Mouse (Mus musculus) kidney, embryonic 16.5 days (tissue): ENCODE data around the gene Ntm. TPM values are rescaled to one million over a fixed set of nuclear protein-coding genes. Genes with fewer than 3 reads are reported as not detected.

Experiments
- ATAC-seq: fragments of 200-750 bp; cut with Nextera tagmentation; 2 replicates; pipeline ENCODE4 v1.8.0; 2017; ENCODE audit warnings: moderate TSS enrichment; ENCODE audit not compliant: low FRiP score, low TSS enrichment
- H3K27ac ChIP-seq: fragments of 300-500 bp; sonication (generic); 2 replicates; pipeline ENCODE4 v1.5.1; 2014; ENCODE audit warnings: low read length
- H3K27me3 ChIP-seq: fragments of 300-500 bp; sonication (generic); 2 replicates; pipeline ENCODE4 v1.6.1; 2014; ENCODE audit warnings: low read length, control low read depth, mixed read lengths; ENCODE audit not compliant: insufficient read depth
- H3K36me3 ChIP-seq: fragments of 300-500 bp; sonication (generic); 2 replicates; pipeline ENCODE4 v1.6.1; 2014; ENCODE audit warnings: low read length, control low read depth, mixed read lengths; ENCODE audit not compliant: insufficient read depth
- H3K4me1 ChIP-seq: fragments of 300-500 bp; sonication (generic); 2 replicates; pipeline ENCODE4 v1.6.1; 2014; ENCODE audit warnings: low read length, control low read depth, mixed read lengths; ENCODE audit not compliant: insufficient read depth
- H3K4me2 ChIP-seq: fragments of 300-500 bp; sonication (generic); replicated peaks from 2 replicates; pipeline ENCODE4 v1.6.1; 2014; ENCODE audit warnings: low read depth, low read length
- H3K4me3 ChIP-seq: fragments of 300-500 bp; sonication (generic); 2 replicates; pipeline ENCODE4 v1.5.1; 2014; ENCODE audit warnings: mild to moderate bottlenecking, low read length
- H3K9ac ChIP-seq: fragments of 300-500 bp; sonication (generic); replicated peaks from 2 replicates; pipeline ENCODE4 v1.6.1; 2014; ENCODE audit warnings: low read length
- H3K9me3 ChIP-seq: fragments of 300-500 bp; sonication (generic); 2 replicates; pipeline ENCODE4 v1.6.1; 2016; ENCODE audit warnings: low read length, control low read depth
- WGBS: fragments of 180-500 bp; shearing (Covaris S2); extraction: QIAGEN DNeasy Blood & Tissue Kit; methylation state at CpG from one replicate; pipeline ENCODE4 v1.1.7; 2014; 5-methylcytosine and 5-hydroxymethylcytosine counted together
- polyA plus RNA-seq: library from polyadenylated mRNA; unstranded; fragments of >200 nt; fragmentation: Nextera tagmentation; extraction: Ambion mirVana; gene quantifications from 2 replicates; pipeline ENCODE4 v1.2.1, GENCODE M21; 2015

The Ntm gene
- polyA plus RNA-seq, 1 experiment from 2014 or later = 42.1 TPM

DNA sequence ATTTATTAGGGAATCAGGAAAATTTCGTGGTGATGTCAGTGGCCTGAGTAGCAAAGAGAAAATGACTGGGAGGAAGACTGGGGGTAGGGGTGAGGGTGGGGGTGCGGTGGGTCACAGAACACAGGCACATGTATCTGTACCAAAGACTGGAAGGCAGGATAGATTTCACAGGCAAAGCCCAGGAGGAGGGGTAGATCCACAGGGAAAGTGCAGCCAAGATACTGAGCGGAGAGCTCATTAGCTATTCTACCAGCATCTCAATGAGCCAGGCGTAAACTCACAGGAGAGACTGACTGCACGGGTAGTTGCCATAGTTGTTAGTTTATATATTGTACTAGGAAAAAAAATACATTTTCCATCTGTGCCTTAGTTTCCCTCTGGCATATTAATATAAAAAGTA is 375.6 kb downstream of the Ntm start:
- 70% methylated on average over 5 of the region's 5 CpGs for WGBS
- no peaks in the 10 kb centered on the region for H3K36me3 ChIP-seq
- no peak overlapping the region for H3K4me3 ChIP-seq
- no peak overlapping the region for H3K27ac ChIP-seq
- H3K4me2 ChIP-seq = no peak overlapping the region
- H3K4me1 ChIP-seq = no peaks in the 10 kb centered on the region
- no peaks in the 10 kb centered on the region for H3K9me3 ChIP-seq
- no peak overlapping the region for H3K9ac ChIP-seq
- no peak for ATAC-seq
- H3K27me3 ChIP-seq = no peaks in the 10 kb centered on the region

DNA sequence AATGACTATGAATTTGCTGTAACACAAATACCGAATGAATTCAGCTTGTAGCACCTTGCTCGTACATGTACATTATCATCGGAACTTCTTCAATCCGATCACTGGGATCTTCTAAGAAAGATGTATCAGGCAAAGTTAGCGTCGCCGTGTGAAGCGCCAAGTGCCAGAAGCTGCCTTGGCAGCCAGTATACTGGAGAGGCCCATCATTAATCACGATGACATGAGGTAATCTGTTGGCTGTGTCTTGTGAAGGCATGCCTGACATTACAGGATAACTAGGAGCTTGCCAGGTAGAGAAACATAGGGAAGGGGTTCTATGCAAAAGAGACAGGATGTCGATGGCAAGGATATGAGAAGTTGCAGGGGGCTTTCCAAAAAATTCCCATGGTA is 376.6 kb downstream of the Ntm start:
- H3K4me2 ChIP-seq = no peak overlapping the region
- no peaks in the 10 kb centered on the region for H3K27me3 ChIP-seq
- no peak overlapping the region for H3K9ac ChIP-seq
- ATAC-seq = no peak
- no peak overlapping the region for H3K27ac ChIP-seq
- no peak overlapping the region for H3K4me3 ChIP-seq
- H3K4me1 ChIP-seq = no peaks in the 10 kb centered on the region
- 91% methylated on average over 10 of the region's 10 CpGs for WGBS
- H3K9me3 ChIP-seq = no peaks in the 10 kb centered on the region
- no peaks in the 10 kb centered on the region for H3K36me3 ChIP-seq

DNA sequence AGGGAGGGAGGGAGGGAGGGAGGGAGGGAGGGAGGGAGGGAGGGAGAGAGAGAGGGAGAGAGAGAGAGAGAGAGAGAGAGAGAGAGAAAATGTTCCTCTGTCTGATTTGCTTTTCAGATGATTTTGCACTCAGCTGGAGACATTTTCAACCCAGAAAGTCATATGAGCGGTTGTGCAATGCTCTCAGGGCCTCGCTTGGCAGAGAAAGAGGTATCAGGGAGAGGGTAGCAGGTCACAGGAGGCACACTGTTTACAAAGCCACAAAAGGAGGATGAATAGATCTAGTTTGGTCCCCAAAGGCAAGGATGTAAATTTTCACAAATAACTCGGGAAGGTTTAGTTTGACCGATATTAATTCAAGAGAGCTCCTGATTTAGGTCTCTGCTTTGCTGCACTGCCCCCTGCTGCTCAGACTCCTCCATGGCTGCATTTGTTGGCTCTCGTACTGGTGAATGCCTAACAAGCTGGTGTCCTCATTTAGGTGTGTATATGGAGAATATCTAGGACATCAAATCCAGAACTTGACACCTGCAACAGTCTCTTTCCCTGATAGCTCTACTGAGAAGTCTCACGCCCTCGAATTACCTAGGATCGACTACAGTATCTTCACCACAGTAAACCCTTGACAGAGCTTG is 377.1 kb downstream of the Ntm start:
- H3K9me3 ChIP-seq = no peaks in the 10 kb centered on the region
- no peak overlapping the region for H3K27ac ChIP-seq
- no peaks in the 10 kb centered on the region for H3K27me3 ChIP-seq
- H3K4me2 ChIP-seq = no peak overlapping the region
- no peak overlapping the region for H3K9ac ChIP-seq
- 54% methylated on average over 8 of the region's 8 CpGs for WGBS
- H3K36me3 ChIP-seq = no peaks in the 10 kb centered on the region
- H3K4me1 ChIP-seq = no peaks in the 10 kb centered on the region
- no peak for ATAC-seq
- no peak overlapping the region for H3K4me3 ChIP-seq

DNA sequence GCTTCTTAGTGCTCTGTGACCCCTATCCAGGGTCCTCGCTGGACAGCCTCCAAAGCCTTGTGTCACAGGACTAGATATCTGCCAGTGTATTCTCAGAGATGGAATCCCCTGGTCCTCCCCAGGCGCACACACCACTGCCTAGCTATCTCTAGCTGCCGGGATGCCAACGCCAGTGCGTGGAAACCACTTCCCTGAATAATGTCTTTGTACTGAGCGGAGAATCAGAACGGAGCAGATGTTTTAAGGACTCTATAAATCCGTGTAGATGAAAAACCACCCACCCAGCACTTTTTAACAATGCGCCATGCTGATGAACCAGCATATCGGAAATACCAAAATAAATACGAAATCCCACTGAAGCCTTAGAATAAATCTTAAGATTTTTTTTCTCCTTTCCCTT is 384.7 kb downstream of the Ntm start:
- Histone ChIP-seq H3K9ac (no peak overlapping the region), H3K27ac (no peak overlapping the region), H3K4me2 (no peak overlapping the region), H3K9me3 (no peaks in the 10 kb centered on the region), H3K36me3 (no peaks in the 10 kb centered on the region), H3K4me3 (no peak overlapping the region), H3K27me3 (no peaks in the 10 kb centered on the region), H3K4me1 (no peaks in the 10 kb centered on the region)
- ATAC-seq = no peak
- WGBS = 77% methylated on average over 11 of the region's 11 CpGs

DNA sequence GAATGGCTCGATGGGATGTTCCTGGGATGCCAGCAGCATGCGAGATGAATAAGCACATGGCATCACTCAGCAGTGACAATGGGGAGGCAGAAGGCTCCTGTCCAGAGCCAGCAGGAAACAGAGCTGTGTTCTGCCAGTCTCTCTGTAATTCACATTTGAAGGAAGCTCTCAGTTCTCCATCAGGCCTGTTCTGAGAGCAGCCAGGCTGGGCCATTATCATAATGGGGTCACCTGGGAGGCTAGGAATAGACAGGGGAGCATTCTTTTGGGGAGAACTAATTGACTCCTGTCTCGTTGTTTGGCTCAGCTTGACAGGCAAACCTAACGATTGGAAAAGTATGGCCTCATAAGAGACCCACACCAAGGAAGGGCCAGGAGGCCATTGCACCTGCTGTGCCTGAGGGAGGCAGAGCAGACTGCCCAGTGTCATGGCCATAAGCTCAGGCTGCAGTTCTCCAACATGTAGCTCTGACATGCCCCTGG is 386.8 kb downstream of the Ntm start:
- ATAC-seq = no peak
- Histone ChIP-seq H3K27me3 (no peaks in the 10 kb centered on the region), H3K4me1 (no peaks in the 10 kb centered on the region), H3K27ac (no peak overlapping the region), H3K9me3 (no peaks in the 10 kb centered on the region), H3K9ac (no peak overlapping the region), H3K36me3 (no peaks in the 10 kb centered on the region), H3K4me2 (no peak overlapping the region), H3K4me3 (no peak overlapping the region)
- WGBS = 69% methylated on average over 4 of the region's 4 CpGs

DNA sequence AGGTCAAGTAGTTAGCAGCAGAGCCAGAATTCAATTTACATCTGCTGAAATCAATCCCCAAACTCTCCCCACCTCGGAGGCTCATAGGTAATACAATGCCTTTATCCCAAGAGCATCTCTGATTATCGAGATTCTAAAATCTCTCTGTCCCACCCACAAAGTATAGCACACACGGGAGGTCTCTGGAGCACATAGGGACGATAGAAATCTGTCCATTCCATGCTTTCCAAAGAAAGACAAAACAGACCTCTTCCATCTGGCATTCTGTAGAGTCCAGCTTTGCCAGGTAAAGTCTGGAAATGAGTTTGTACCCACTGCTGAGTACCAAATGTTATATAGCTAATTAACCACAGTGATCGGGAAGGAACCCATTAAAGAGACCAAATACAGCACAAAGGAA is 388.4 kb downstream of the Ntm start:
- Histone ChIP-seq H3K4me2 (no peak overlapping the region), H3K27ac (no peak overlapping the region), H3K36me3 (no peaks in the 10 kb centered on the region), H3K4me3 (no peak overlapping the region), H3K9me3 (no peaks in the 10 kb centered on the region), H3K27me3 (no peaks in the 10 kb centered on the region), H3K4me1 (no peaks in the 10 kb centered on the region), H3K9ac (no peak overlapping the region)
- 78% methylated on average over 5 of the region's 5 CpGs for WGBS
- no peak for ATAC-seq

DNA sequence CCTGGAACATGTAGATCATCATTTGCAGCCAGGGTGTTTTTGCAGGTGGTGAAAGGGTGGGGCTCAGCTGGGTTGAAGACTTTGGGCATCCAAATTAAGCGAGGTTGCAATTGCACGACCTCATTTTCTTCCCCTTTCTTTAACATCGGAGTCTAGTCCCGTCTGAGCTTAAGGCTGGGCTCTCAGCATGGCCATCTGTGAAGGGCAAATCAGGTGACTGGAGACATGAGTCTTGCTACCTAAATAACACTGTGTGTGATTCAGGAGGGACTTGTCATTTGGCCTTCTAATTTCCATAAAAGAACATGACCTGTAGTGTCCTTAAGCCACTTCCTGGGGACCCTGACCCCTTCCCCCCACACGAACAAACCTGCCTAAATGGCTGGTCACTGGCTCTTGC is 394.4 kb downstream of the Ntm start:
- H3K4me2 ChIP-seq = no peak overlapping the region
- H3K27me3 ChIP-seq = no peaks in the 10 kb centered on the region
- H3K36me3 ChIP-seq = no peaks in the 10 kb centered on the region
- no peak overlapping the region for H3K9ac ChIP-seq
- no peak for ATAC-seq
- 31% methylated on average over 5 of the region's 5 CpGs for WGBS
- no peak overlapping the region for H3K27ac ChIP-seq
- no peaks in the 10 kb centered on the region for H3K9me3 ChIP-seq
- no peak overlapping the region for H3K4me3 ChIP-seq
- H3K4me1 ChIP-seq = peaks cover 7% of the 10 kb centered on the region; the same call in 1 of the 2 replicates

DNA sequence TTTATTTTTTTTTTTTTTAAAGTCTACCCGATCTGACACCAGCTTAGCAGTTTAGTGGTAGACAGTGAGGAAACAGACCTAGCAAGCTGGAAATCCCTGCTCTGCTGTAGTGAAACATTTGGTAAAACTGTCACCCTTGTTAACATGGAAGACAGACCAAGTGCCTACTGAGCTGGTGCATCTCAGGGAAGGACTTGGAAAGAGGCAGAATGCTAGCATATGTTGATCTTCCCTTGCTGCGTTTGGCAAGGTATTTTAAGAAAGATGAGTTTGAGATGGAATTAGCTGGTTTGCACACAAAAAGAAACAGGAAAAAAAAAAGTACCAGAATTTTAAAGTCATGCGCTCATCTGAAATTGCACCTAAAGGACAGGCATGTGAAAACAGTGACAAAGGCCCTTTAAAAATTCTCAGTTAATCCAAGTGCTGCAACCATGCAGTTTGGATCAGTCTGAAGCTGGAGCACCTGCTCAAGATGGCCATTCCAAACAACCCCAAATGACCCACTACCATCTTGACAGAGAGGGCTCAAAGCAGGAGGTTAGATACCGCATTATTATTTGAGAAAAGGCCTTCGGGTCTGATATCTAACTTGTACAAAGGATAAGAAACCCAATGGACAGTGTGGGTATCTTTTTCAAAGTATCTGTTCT is 400.4 kb downstream of the Ntm start:
- no peak for ATAC-seq
- no peak overlapping the region for H3K27ac ChIP-seq
- no peaks in the 10 kb centered on the region for H3K36me3 ChIP-seq
- H3K9me3 ChIP-seq = no peaks in the 10 kb centered on the region
- H3K4me3 ChIP-seq = no peak overlapping the region
- H3K4me2 ChIP-seq = no peak overlapping the region
- 89% methylated on average over 5 of the region's 5 CpGs for WGBS
- no peaks in the 10 kb centered on the region for H3K27me3 ChIP-seq
- no peak overlapping the region for H3K9ac ChIP-seq
- peaks cover 7% of the 10 kb centered on the region; the same call in 1 of the 2 replicates for H3K4me1 ChIP-seq

DNA sequence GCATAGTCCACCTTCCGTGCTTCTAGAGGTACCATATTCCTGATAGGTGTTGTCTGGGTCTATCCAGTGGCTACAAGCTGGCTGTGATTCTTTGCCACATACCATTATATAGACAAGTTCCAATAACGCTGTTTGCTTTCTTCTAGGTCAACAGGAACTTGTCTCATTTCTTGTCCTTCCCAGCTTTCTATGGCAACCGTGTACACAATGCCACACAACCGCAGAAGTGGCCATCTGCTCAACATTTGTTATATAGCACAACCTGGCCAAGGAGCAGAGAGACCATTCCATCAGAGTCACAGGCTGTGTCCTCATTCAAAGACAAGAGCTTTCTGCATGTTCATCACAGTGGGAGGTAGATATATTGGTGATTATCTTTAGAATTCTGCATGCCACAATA is 404.0 kb downstream of the Ntm start:
- no peak overlapping the region for H3K4me3 ChIP-seq
- no peak for ATAC-seq
- H3K27ac ChIP-seq = no peak overlapping the region
- WGBS = 91% methylated on average over 4 of the region's 4 CpGs
- H3K4me2 ChIP-seq = no peak overlapping the region
- no peaks in the 10 kb centered on the region for H3K36me3 ChIP-seq
- no peaks in the 10 kb centered on the region for H3K9me3 ChIP-seq
- H3K9ac ChIP-seq = no peak overlapping the region
- no peaks in the 10 kb centered on the region for H3K4me1 ChIP-seq
- no peaks in the 10 kb centered on the region for H3K27me3 ChIP-seq

DNA sequence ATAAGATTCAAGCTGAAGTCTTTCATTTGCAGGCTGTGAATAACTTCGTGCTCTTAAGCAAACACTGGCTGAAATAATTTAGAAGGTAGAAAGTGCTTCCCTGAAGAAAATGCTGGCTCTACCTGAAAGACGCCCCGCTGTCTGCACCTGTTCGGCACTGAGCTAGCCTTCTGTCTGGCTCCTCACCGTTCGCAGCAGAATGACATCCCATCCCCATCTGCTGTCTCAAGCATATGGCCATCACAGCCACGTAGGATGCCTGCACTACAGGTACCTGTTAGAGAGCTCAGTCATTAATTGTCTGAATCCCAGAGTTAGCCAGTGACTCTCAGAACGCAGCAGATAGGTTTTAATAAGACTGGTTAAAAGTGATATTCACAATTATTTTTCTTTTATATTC is 412.4 kb downstream of the Ntm start:
- H3K9me3 ChIP-seq = no peaks in the 10 kb centered on the region
- H3K36me3 ChIP-seq = no peaks in the 10 kb centered on the region
- no peaks in the 10 kb centered on the region for H3K4me1 ChIP-seq
- no peak overlapping the region for H3K4me3 ChIP-seq
- H3K27me3 ChIP-seq = no peaks in the 10 kb centered on the region
- no peak for ATAC-seq
- no peak overlapping the region for H3K27ac ChIP-seq
- H3K4me2 ChIP-seq = no peak overlapping the region
- H3K9ac ChIP-seq = no peak overlapping the region
- 87% methylated on average over 8 of the region's 8 CpGs for WGBS
